ENCODE assay signal across 9 mouse cellular contexts in the genomic region with DNA sequence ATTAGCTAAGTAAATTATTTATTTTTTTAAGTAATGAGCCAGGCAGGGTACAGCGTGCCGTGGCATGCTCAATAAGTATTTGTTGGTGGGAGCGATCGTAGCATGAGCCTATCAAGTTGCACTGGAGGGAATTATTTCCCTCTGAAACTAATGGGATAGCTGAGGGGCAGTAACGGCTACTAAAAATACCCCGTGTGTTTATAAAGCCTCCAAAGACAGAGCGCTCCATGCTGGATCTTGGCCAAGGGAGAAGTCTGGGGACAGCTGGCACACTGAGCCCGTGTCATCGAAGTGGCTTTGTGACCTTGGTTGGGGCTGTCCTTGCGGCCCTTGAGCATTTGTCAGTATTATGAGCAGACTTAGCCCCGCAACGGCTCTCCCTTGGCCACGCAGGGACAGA. TPM values are rescaled to one million over a fixed set of nuclear protein-coding genes. Genes with fewer than 3 reads are reported as not detected.
DNase-seq lines count a peak whose midpoint lies in the region; ATAC-seq lines count a peak whose summit lies in the region.
"Had no signal": no experiment of that assay in that cellular context is flagged by ENCODE, and none has a peak within 500 bp of the region (broad histone marks: within the 10 kb centered on the region; RNA-seq: fewer than 3 reads in every experiment).

No protein-coding gene starts in this region.

- H3K4me2 ChIP-seq in embryonic facial prominence, embryonic 15.5 days (replicated peaks), result no peak overlapping the region
- no peak overlapping the region for H3K4me2 ChIP-seq in hindbrain, embryonic 15.5 days
- H3K4me2 ChIP-seq in forebrain, embryonic 13.5 days, result no peak overlapping the region
- H3K4me2 ChIP-seq: neural tube, embryonic 12.5 days had no signal

- H3K4me3 ChIP-seq in embryonic facial prominence, embryonic 15.5 days (replicated peaks), result no peak overlapping the region
- H3K4me3 ChIP-seq in hindbrain, embryonic 15.5 days, result no peak overlapping the region
- H3K4me3 ChIP-seq in forebrain, embryonic 13.5 days, result no peak overlapping the region
- H3K4me3 ChIP-seq: neural tube, embryonic 12.5 days had no signal

- H3K27me3 ChIP-seq in embryonic facial prominence, embryonic 15.5 days, result no peaks in the 10 kb centered on the region
- H3K27me3 ChIP-seq in hindbrain, embryonic 15.5 days, result no peaks in the 10 kb centered on the region
- no peaks in the 10 kb centered on the region for H3K27me3 ChIP-seq in forebrain, embryonic 13.5 days
- H3K27me3 ChIP-seq: neural tube, embryonic 12.5 days had no signal

- peak; percentile 56 for ATAC-seq in embryonic facial prominence, embryonic 15.5 days (ENCODE audit: insufficient number of reproducible peaks, low FRiP score, low TSS enrichment, low read depth)
- ATAC-seq in hindbrain, embryonic 15.5 days (ENCODE audit: low FRiP score, low read depth), result 0 out of 2 replicates have a peak, but pooled peaks have one; percentile 19
- ATAC-seq in forebrain, embryonic 13.5 days, result no peak

- WGBS in embryonic facial prominence, embryonic 15.5 days, result 30% methylated on average over 13 of the region's 13 CpGs
- 29% methylated on average over 13 of the region's 13 CpGs for whole genome bisulfite sequencing in hindbrain, embryonic 15.5 days
- WGBS in forebrain, embryonic 13.5 days, result 47% methylated on average over 13 of the region's 13 CpGs

- H3K9me3 ChIP-seq in embryonic facial prominence, embryonic 15.5 days (replicated peaks), result no peaks in the 10 kb centered on the region
- no peaks in the 10 kb centered on the region for H3K9me3 ChIP-seq in hindbrain, embryonic 15.5 days
- H3K9me3 ChIP-seq in forebrain, embryonic 13.5 days (replicated peaks), result peaks cover 5% of the 10 kb centered on the region

- DNase-seq in ovary, postnatal 36 days (ENCODE audit: low spot score), result peak; percentile 39
- no peak for DNase-seq in ovary, postnatal 14 days (ENCODE audit: low spot score)
- DNase-seq in retina, postnatal 7 days (ENCODE audit: low read depth, low spot score), result peak; percentile 55
- DNase-seq in thymus, postnatal 10 days (ENCODE audit: low spot score in 2 of 2), result no peak
- DNase-seq in left cerebral cortex, adult 9 months (ENCODE audit: low spot score in 2 of 2), result no peak

- 0 out of 2 replicates have a peak overlapping the region, but pooled peaks have one; percentile 31 for H3K27ac ChIP-seq in embryonic facial prominence, embryonic 15.5 days (replicated peaks)
- no peak overlapping the region for H3K27ac ChIP-seq in hindbrain, embryonic 15.5 days (replicated peaks)
- no peak overlapping the region for H3K27ac ChIP-seq in forebrain, embryonic 13.5 days
- H3K27ac ChIP-seq: neural tube, embryonic 12.5 days had no signal

- H3K36me3 ChIP-seq in embryonic facial prominence, embryonic 15.5 days, result no peaks in the 10 kb centered on the region
- H3K36me3 ChIP-seq in hindbrain, embryonic 15.5 days, result no peaks in the 10 kb centered on the region
- no peaks in the 10 kb centered on the region for H3K36me3 ChIP-seq in forebrain, embryonic 13.5 days (ENCODE audit: poor library complexity, severe bottlenecking)
- H3K36me3 ChIP-seq: neural tube, embryonic 12.5 days had no signal

- H3K4me1 ChIP-seq in embryonic facial prominence, embryonic 15.5 days, result peaks cover 22% of the 10 kb centered on the region
- peaks cover 10% of the 10 kb centered on the region for H3K4me1 ChIP-seq in hindbrain, embryonic 15.5 days (replicated peaks)
- peaks cover 22% of the 10 kb centered on the region for H3K4me1 ChIP-seq in forebrain, embryonic 13.5 days

- no peak overlapping the region for H3K9ac ChIP-seq in embryonic facial prominence, embryonic 15.5 days
- H3K9ac ChIP-seq in hindbrain, embryonic 15.5 days, result no peak overlapping the region
- H3K9ac ChIP-seq in forebrain, embryonic 13.5 days, result no peak overlapping the region
- H3K9ac ChIP-seq: neural tube, embryonic 12.5 days had no signal

RNA-seq across cellular contexts. Expression of a gene that starts 19.4 kb away (rescaled TPM):
- 4.5 and 4.8 TPM in 2 replicates for polyA plus RNA-seq in embryonic facial prominence, embryonic 15.5 days (2015; fragmentation: Nextera tagmentation; extraction: Ambion mirVana)
- 3.7 and 5.5 TPM in 2 replicates for polyA plus RNA-seq in hindbrain, embryonic 15.5 days (2015; fragmentation: Nextera tagmentation; extraction: Ambion mirVana)
- polyA plus RNA-seq in forebrain, embryonic 13.5 days (2015; fragmentation: Nextera tagmentation; extraction: Ambion mirVana), result 2.1 and 2.6 TPM in 2 replicates

RNA-seq across cellular contexts. Expression of a gene that starts 59.2 kb away (rescaled TPM):
- polyA plus RNA-seq in embryonic facial prominence, embryonic 15.5 days (2015; fragmentation: Nextera tagmentation; extraction: Ambion mirVana), result 89.8 and 96.4 TPM in 2 replicates
- polyA plus RNA-seq in hindbrain, embryonic 15.5 days (2015; fragmentation: Nextera tagmentation; extraction: Ambion mirVana), result 85.9 and 88.6 TPM in 2 replicates
- polyA plus RNA-seq in forebrain, embryonic 13.5 days (2015; fragmentation: Nextera tagmentation; extraction: Ambion mirVana), result 84.4 and 91.5 TPM in 2 replicates

Comparison
In these comparisons a context has a peak if more than half of its experiments do, and no peak if none do; other contexts are left out.
1. DNase-seq: peak in ovary, postnatal 36 days (single experiment) and retina, postnatal 7 days (single experiment); none in ovary, postnatal 14 days (single experiment), thymus, postnatal 10 days (0 of 2) and left cerebral cortex, adult 9 months (0 of 2).